Comparison of ENCODE assay signal across 8 mouse cellular contexts in the genomic region with DNA sequence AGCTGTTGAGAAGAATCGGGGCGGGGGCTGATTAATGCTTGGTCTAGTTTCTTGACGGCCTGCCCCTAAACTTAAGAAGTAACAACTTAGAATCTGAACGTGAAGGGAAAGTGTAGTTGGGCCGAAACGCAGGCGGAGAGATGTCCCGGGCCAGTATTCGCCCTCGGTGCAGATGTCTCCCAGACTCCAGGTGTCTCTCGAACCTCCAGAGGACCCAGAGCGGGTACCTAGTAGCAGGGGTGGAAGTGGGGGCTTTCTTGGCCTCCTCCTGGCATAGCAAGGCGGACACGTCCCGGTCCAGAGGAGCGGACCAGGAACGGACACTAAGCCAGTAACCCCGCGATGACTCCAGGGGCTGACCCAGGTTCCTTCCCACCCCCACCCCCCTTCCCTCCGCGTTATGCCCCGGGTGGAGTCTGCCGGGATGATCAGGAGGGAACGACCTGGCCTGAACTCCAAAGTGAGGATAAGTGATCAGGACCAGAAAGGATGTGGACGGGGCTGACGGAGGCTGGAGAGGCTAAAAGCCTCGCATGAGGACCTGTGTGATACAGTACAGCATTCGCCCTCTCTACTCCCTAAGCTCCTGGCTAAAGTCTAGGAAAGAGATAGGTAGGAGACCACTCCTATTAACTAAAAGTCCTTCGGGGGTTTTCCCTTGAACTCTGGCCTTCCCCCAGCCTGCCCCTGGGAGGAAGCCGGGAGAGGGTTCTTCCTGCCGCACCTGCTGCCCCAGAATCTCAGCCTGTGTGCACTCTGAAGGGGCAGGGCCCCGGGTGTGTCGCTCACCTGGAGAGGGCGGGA. TPM values are rescaled to one million over a fixed set of nuclear protein-coding genes. Genes with fewer than 3 reads are reported as not detected.
DNase-seq lines count a peak whose midpoint lies in the region; ATAC-seq and TF ChIP-seq lines count a peak whose summit lies in the region.

No protein-coding gene starts in this region.

- H3K27me3 ChIP-seq in kidney, postnatal 0 days (ENCODE audit: insufficient read depth, low read length) = peaks cover 13% of the 10 kb centered on the region
- peaks cover 28% of the 10 kb centered on the region for H3K27me3 ChIP-seq in intestine, embryonic 14.5 days (replicated peaks; ENCODE audit: control insufficient read depth, insufficient read depth, low read length)

- TF ChIP-seq CTCF in kidney, postnatal 0 days (IDR thresholded peaks at IDR 0.05; ENCODE audit: low read depth) = no peak

- H3K36me3 ChIP-seq in kidney, postnatal 0 days (ENCODE audit: insufficient read depth, low read length) = no peaks in the 10 kb centered on the region
- H3K36me3 ChIP-seq in intestine, embryonic 14.5 days (ENCODE audit: control insufficient read depth, insufficient read depth, low read length) = no peaks in the 10 kb centered on the region

- no peaks in the 10 kb centered on the region for H3K9me3 ChIP-seq in kidney, postnatal 0 days (replicated peaks; ENCODE audit: low read length)
- H3K9me3 ChIP-seq in intestine, embryonic 14.5 days (ENCODE audit: control insufficient read depth, low read length) = no peaks in the 10 kb centered on the region

- WGBS in kidney, postnatal 0 days = 3% methylated on average over 34 of the region's 34 CpGs
- 4% methylated on average over 34 of the region's 34 CpGs for WGBS in intestine, embryonic 14.5 days

- H3K4me2 ChIP-seq in kidney, postnatal 0 days (ENCODE audit: low read length) = peak overlapping the region; percentile 99
- peak overlapping the region; percentile 85 for H3K4me2 ChIP-seq in intestine, embryonic 14.5 days (ENCODE audit: low read length)

- H3K4me1 ChIP-seq in kidney, postnatal 0 days (replicated peaks; ENCODE audit: insufficient read depth, low read length) = peaks cover 21% of the 10 kb centered on the region; the same call in 1 of the 2 replicates
- peaks cover 43% of the 10 kb centered on the region for H3K4me1 ChIP-seq in intestine, embryonic 14.5 days (replicated peaks; ENCODE audit: control insufficient read depth, insufficient read depth, low read length)

- peak overlapping the region; percentile 60 for H3K9ac ChIP-seq in kidney, postnatal 0 days (ENCODE audit: low read depth, low read length)
- H3K9ac ChIP-seq in intestine, embryonic 14.5 days (ENCODE audit: low read length) = peak overlapping the region; percentile 39; the same call in 1 of the 2 replicates

- DNase-seq in kidney, postnatal 0 days (ENCODE audit: low spot score) = no peak
- DNase-seq in kidney, adult 18-20 months = no peak
- peak; percentile 19 for DNase-seq in embryo, embryonic 10.5 days (ENCODE audit: low spot score)
- peak; percentile 72 for DNase-seq in intestine, embryonic 14.5 days (ENCODE audit: low spot score)
- peak; percentile 45 for DNase-seq in naive thymus-derived CD4-positive, alpha-beta T cell, adult 2 months (ENCODE audit: low read depth)
- no peak for DNase-seq in gastrocnemius, adult 18-20 months (ENCODE audit: low spot score)
- no peak for DNase-seq in adrenal gland, postnatal 14 days
- no peak for DNase-seq in yolk sac, embryonic 10.5 days (ENCODE audit: low spot score)

- no peak for ATAC-seq in kidney, postnatal 0 days (replicated peaks; ENCODE audit: low FRiP score, low read depth)
- ATAC-seq in intestine, embryonic 14.5 days (replicated peaks; ENCODE audit: low FRiP score, low TSS enrichment, low read depth) = 0 out of 2 replicates have a peak, but pooled peaks have one; percentile 50

- H3K4me3 ChIP-seq in kidney, postnatal 0 days (replicated peaks; ENCODE audit: low read depth, low read length) = peak overlapping the region; percentile 62
- H3K4me3 ChIP-seq in intestine, embryonic 14.5 days (ENCODE audit: low read depth, low read length) = peak overlapping the region; percentile 55

- no peak overlapping the region for H3K27ac ChIP-seq in kidney, postnatal 0 days
- H3K27ac ChIP-seq in intestine, embryonic 14.5 days (ENCODE audit: low read depth) = no peak overlapping the region

RNA-seq across cellular contexts. Expression of gene Irf5, which starts 1.1 kb away (rescaled TPM):
- 3.7 and 4.7 TPM in 2 replicates for polyA plus RNA-seq in kidney, postnatal 0 days (2015; fragmentation: Nextera tagmentation; extraction: Ambion mirVana)
- 6.9 and 7.7 TPM in 2 replicates for polyA plus RNA-seq in intestine, embryonic 14.5 days (2014; fragmentation: Nextera tagmentation; extraction: Ambion mirVana)
- total RNA-seq in gastrocnemius, adult 18-20 months (2021) = 1 to 10 TPM; 2.9 to 3.9 TPM
- 3.0 and 10.9 TPM in 2 replicates for total RNA-seq in adrenal gland, postnatal 14 days (2021)

RNA-seq across cellular contexts. Expression of gene Kcp, which starts 19.8 kb away (rescaled TPM):
- polyA plus RNA-seq in kidney, postnatal 0 days (2015; fragmentation: Nextera tagmentation; extraction: Ambion mirVana) = 17.1 and 19.1 TPM in 2 replicates
- polyA plus RNA-seq in intestine, embryonic 14.5 days (2014; fragmentation: Nextera tagmentation; extraction: Ambion mirVana) = 25.2 and 28.6 TPM in 2 replicates
- 1 to 10 TPM; 3.9 to 6.4 TPM for total RNA-seq in gastrocnemius, adult 18-20 months (2021)
- 6.1 and 7.1 TPM in 2 replicates for total RNA-seq in adrenal gland, postnatal 14 days (2021)

RNA-seq across cellular contexts. Expression of gene Atp6v1fnb, which starts 56.3 kb away (rescaled TPM):
- not detected in 2 replicates for polyA plus RNA-seq in kidney, postnatal 0 days (2015; fragmentation: Nextera tagmentation; extraction: Ambion mirVana)
- 0.28 TPM in 1 of 2 replicates, not detected in the other for polyA plus RNA-seq in intestine, embryonic 14.5 days (2014; fragmentation: Nextera tagmentation; extraction: Ambion mirVana)
- under 1 TPM in 1 of 2 experiments, not detected in 1; 0.37 TPM for total RNA-seq in gastrocnemius, adult 18-20 months (2021)
- not detected in 2 replicates for total RNA-seq in adrenal gland, postnatal 14 days (2021)

Comparison
In these comparisons a context has a peak if more than half of its experiments do, and no peak if none do; other contexts are left out.
1. DNase-seq: peak in embryo, embryonic 10.5 days (single experiment), intestine, embryonic 14.5 days (single experiment) and naive thymus-derived CD4-positive, alpha-beta T cell, adult 2 months (single experiment); none in kidney, postnatal 0 days (single experiment), kidney, adult 18-20 months (single experiment), gastrocnemius, adult 18-20 months (single experiment), adrenal gland, postnatal 14 days (single experiment) and yolk sac, embryonic 10.5 days (single experiment).